Mouse (Mus musculus) liver, embryonic 14.5 days (tissue): ENCODE results near the gene She. TPM values are rescaled to one million over a fixed set of nuclear protein-coding genes. Genes with fewer than 3 reads are reported as not detected.

Experiments used
- ATAC-seq: fragments of 200-750 bp; cut with Nextera tagmentation; 2 replicates; pipeline ENCODE4 v1.8.0; 2017; ENCODE audit warnings: moderate number of reproducible peaks, mild to moderate bottlenecking, moderate library complexity; ENCODE audit not compliant: insufficient read depth
- DNase-seq, 3 experiments: peaks; one replicate each; pipeline ENCODE4 v3.0.0-alpha.2; 2012 to 2013; ENCODE audit warnings: low read depth in 3 of 3, low spot score in 3 of 3
- H3K27ac ChIP-seq: fragments of 300-500 bp; sonication (generic); 2 replicates; pipeline ENCODE4 v1.5.1; 2014; ENCODE audit warnings: moderate library complexity, mild to moderate bottlenecking, control low read depth, inconsistent platforms
- H3K27me3 ChIP-seq: fragments of 300-500 bp; sonication (generic); 2 replicates; pipeline ENCODE4 v1.6.1; 2014; ENCODE audit warnings: mild to moderate bottlenecking, low read length, moderate library complexity; ENCODE audit not compliant: control insufficient read depth, insufficient read depth
- H3K36me3 ChIP-seq: fragments of 300-500 bp; sonication (generic); replicated peaks from 2 replicates; pipeline ENCODE4 v1.6.1; 2014; ENCODE audit warnings: low read depth; ENCODE audit not compliant: control insufficient read depth, insufficient read depth
- H3K4me1 ChIP-seq, 2 experiments: fragments of 200-500 bp in 1 of 2; fragments of 300-500 bp in 1 of 2; sonication (generic) in 1 of 2; replicated peaks; 2 replicates each; pipeline ENCODE4 v1.6.1; 2012 to 2014; ENCODE audit warnings: antibody characterized with exemption in 1 of 2, inconsistent platforms in 1 of 2, low read length in 1 of 2; ENCODE audit not compliant: control insufficient read depth in 2 of 2, insufficient read depth in 2 of 2
- H3K4me2 ChIP-seq: fragments of 300-500 bp; sonication (generic); 2 replicates; pipeline ENCODE4 v1.6.1; 2014; ENCODE audit warnings: low read depth, mild to moderate bottlenecking, control low read depth, moderate library complexity
- H3K4me3 ChIP-seq, 2 experiments: fragments of 200-500 bp in 1 of 2; fragments of 300-500 bp in 1 of 2; sonication (generic) in 1 of 2; 2 replicates each; pipeline ENCODE4 v1.5.1; 2012 to 2014; ENCODE audit warnings: low read depth in 2 of 2, low read length in 2 of 2, mild to moderate bottlenecking in 2 of 2, control low read depth in 1 of 2, inconsistent platforms in 1 of 2, moderate library complexity in 1 of 2; ENCODE audit not compliant: insufficient read depth in 1 of 2
- H3K9ac ChIP-seq: fragments of 300-500 bp; sonication (generic); replicated peaks from 2 replicates; pipeline ENCODE4 v1.6.1; 2014; ENCODE audit warnings: mild to moderate bottlenecking, control low read depth, moderate library complexity
- H3K9me3 ChIP-seq: fragments of 300-500 bp; sonication (generic); 2 replicates; pipeline ENCODE4 v1.6.1; 2016; ENCODE audit warnings: low read length, mixed read lengths; ENCODE audit not compliant: control insufficient read depth
- CTCF ChIP-seq: IDR thresholded peaks from 2 replicates; pipeline ENCODE4 v1.5.1; 2016; ENCODE audit warnings: antibody characterized with exemption, low read depth, control low read depth
- EP300 ChIP-seq: IDR thresholded peaks from 2 replicates; pipeline ENCODE4 v1.6.1; 2016; ENCODE audit warnings: antibody characterized with exemption, low read depth
- WGBS: fragments of 180-500 bp; shearing (Covaris S2); extraction: QIAGEN DNeasy Blood & Tissue Kit; methylation state at CpG from one replicate; pipeline ENCODE4 v1.1.7; 2014; ENCODE audit not compliant: insufficient replicate concordance; 5-methylcytosine and 5-hydroxymethylcytosine counted together
- polyA plus RNA-seq, 2 experiments: library from polyadenylated mRNA; depleted of rRNA in 1 of 2; stranded (reverse) in 1 of 2; unstranded in 1 of 2; fragments of >200 nt; fragmentation: Nextera tagmentation in 1 of 2; extraction: Ambion mirVana in 1 of 2; gene quantifications; 2 replicates each; pipeline versions ENCODE4 v1.2.1 to v1.2.3; 2012 to 2014

Gene She
- polyA plus RNA-seq, 2 experiments: 0.55 to 0.81 TPM

- Histone ChIP-seq H3K36me3 (no peaks in the 10 kb centered on the region), H3K4me2 (peak overlapping the region; percentile 40), H3K9ac (peak overlapping the region; percentile 47), H3K27me3 (no peaks in the 10 kb centered on the region), H3K4me3 (no peak overlapping the region), H3K4me1 (peaks cover 34 to 56% of the 10 kb centered on the region in 2 experiments), H3K9me3 (no peaks in the 10 kb centered on the region), H3K27ac (peak overlapping the region; percentile 47)
- 23% methylated on average over 4 of the region's 4 CpGs for WGBS
- DNase-seq (no peak), ATAC-seq (peak; percentile 28; the same call in 1 of the 2 replicates)
- TF ChIP-seq CTCF (no peak), EP300 (no peak)
These were observed 52.4 kb downstream of the She start for GRCm38 (mm10) chr3:89883582-89884041.

GRCm38 (mm10) chr3:89885766-89886165 lies 54.6 kb downstream of the She start:
- Histone ChIP-seq H3K4me3 (no peak overlapping the region), H3K27ac (no peak overlapping the region), H3K9me3 (no peaks in the 10 kb centered on the region), H3K4me2 (no peak overlapping the region), H3K27me3 (no peaks in the 10 kb centered on the region), H3K36me3 (no peaks in the 10 kb centered on the region), H3K4me1 (peaks cover 21 to 38% of the 10 kb centered on the region in 2 experiments), H3K9ac (no peak overlapping the region)
- ATAC-seq (no peak), DNase-seq (no peak)
- TF ChIP-seq CTCF (no peak), EP300 (no peak)
- WGBS: 83% methylated on average over 11 of the region's 11 CpGs

- Histone ChIP-seq H3K4me2 (no peak overlapping the region), H3K4me1 (peaks cover 13 to 31% of the 10 kb centered on the region in 2 experiments), H3K27me3 (no peaks in the 10 kb centered on the region), H3K9me3 (no peaks in the 10 kb centered on the region), H3K9ac (no peak overlapping the region), H3K4me3 (no peak overlapping the region), H3K27ac (no peak overlapping the region), H3K36me3 (no peaks in the 10 kb centered on the region)
- ATAC-seq (no peak), DNase-seq (no peak)
- 30% methylated on average over 7 of the region's 7 CpGs for WGBS
- no peak for TF ChIP-seq EP300
- TF ChIP-seq CTCF: no peak
These were observed 56.5 kb downstream of the She start for GRCm38 (mm10) chr3:89887582-89888230.

- Histone ChIP-seq H3K9ac (no peak overlapping the region), H3K27me3 (no peaks in the 10 kb centered on the region), H3K36me3 (no peaks in the 10 kb centered on the region), H3K4me3 (no peak overlapping the region), H3K4me1 (peaks cover 0 to 18% of the 10 kb centered on the region in 2 experiments; a peak in 2 of 4 replicates), H3K4me2 (no peak overlapping the region), H3K27ac (no peak overlapping the region), H3K9me3 (no peaks in the 10 kb centered on the region)
- 57% methylated on average over 8 of the region's 8 CpGs for WGBS
- ATAC-seq (no peak), DNase-seq (no peak)
- TF ChIP-seq EP300 (no peak), CTCF (no peak)
These were observed 58.8 kb downstream of the She start for GRCm38 (mm10) chr3:89889841-89890430.

GRCm38 (mm10) chr3:89891696-89892095 lies 60.5 kb downstream of the She start:
- ATAC-seq: no peak

More at GRCm38 (mm10) chr3:89891696-89892095, 60.5 kb downstream of the She start:
- Histone ChIP-seq H3K9ac (no peak overlapping the region), H3K4me3 (no peak overlapping the region), H3K36me3 (no peaks in the 10 kb centered on the region), H3K9me3 (no peaks in the 10 kb centered on the region), H3K4me2 (no peak overlapping the region), H3K27ac (no peak overlapping the region), H3K4me1 (peaks cover 0 to 15% of the 10 kb centered on the region in 2 experiments; a peak in 2 of 4 replicates), H3K27me3 (no peaks in the 10 kb centered on the region)
- TF ChIP-seq EP300 (no peak), CTCF (no peak)
- DNase-seq: no peak
